Mouse (Mus musculus) kidney, postnatal 10 days (tissue): Measurements from ENCODE around the gene Iqcf3.

Experiments used
- DNase-seq: peaks from one replicate; pipeline ENCODE4 v3.0.0; 2021; ENCODE audit warnings: mixed read lengths

Iqcf3 gene

GRCm38 (mm10) chr9:106470991-106471750 lies 90.3 kb downstream of the Iqcf3 start:
- DNase-seq: no peak

- DNase-seq: no peak
Observed at GRCm38 (mm10) chr9:106469776-106470175, 91.7 kb downstream of the Iqcf3 start.

- DNase-seq: no peak
Observed at GRCm38 (mm10) chr9:106469317-106469716, 92.1 kb downstream of the Iqcf3 start.

- DNase-seq: no peak
Observed at GRCm38 (mm10) chr9:106467746-106468145, 93.7 kb downstream of the Iqcf3 start.

- DNase-seq: no peak
Observed at GRCm38 (mm10) chr9:106466721-106467120, 94.7 kb downstream of the Iqcf3 start.

GRCm38 (mm10) chr9:106465571-106466200 lies 95.7 kb downstream of the Iqcf3 start, which contains the start of gene Gpr62:
Gene Gpr62, minus strand, starts transcription at chr9:106465938.
- no peak for DNase-seq

GRCm38 (mm10) chr9:106464751-106465541 lies 96.5 kb downstream of the Iqcf3 start:
- DNase-seq: peak; percentile 81

GRCm38 (mm10) chr9:106463122-106464063 lies 98.0 kb downstream of the Iqcf3 start:
- no peak for DNase-seq

- no peak for DNase-seq
Observed at GRCm38 (mm10) chr9:106462430-106462800, 99.0 kb downstream of the Iqcf3 start.

GRCm38 (mm10) chr9:106461641-106462429 lies 99.6 kb downstream of the Iqcf3 start:
- no peak for DNase-seq

- DNase-seq: no peak
Observed at GRCm38 (mm10) chr9:106461026-106461415, 100.4 kb downstream of the Iqcf3 start.

- DNase-seq: no peak
Observed at GRCm38 (mm10) chr9:106460401-106461025, 100.9 kb downstream of the Iqcf3 start.

GRCm38 (mm10) chr9:106459946-106460345 lies 101.5 kb downstream of the Iqcf3 start:
- no peak for DNase-seq

- DNase-seq: no peak
Observed at GRCm38 (mm10) chr9:106457920-106458319, 103.5 kb downstream of the Iqcf3 start.

- no peak for DNase-seq
Observed at GRCm38 (mm10) chr9:106457163-106457559, 104.3 kb downstream of the Iqcf3 start.

- DNase-seq: peak; percentile 46
Observed at GRCm38 (mm10) chr9:106456325-106457162, 104.9 kb downstream of the Iqcf3 start.

GRCm38 (mm10) chr9:106454888-106455681 lies 106.3 kb downstream of the Iqcf3 start:
- DNase-seq: peak; percentile 39

GRCm38 (mm10) chr9:106454071-106454761 lies 107.2 kb downstream of the Iqcf3 start:
- peak; percentile 41 for DNase-seq
